ENCODE assay signal across 8 mouse cellular contexts in genomic region chr11:4946530-4946929, GRCm38 (mm10). TPM values are rescaled to one million over a fixed set of nuclear protein-coding genes. Genes with fewer than 3 reads are reported as not detected.
DNase-seq lines count a peak whose midpoint lies in the region; ATAC-seq lines count a peak whose summit lies in the region.

No protein-coding gene starts in this region.

- ATAC-seq in heart, embryonic 13.5 days (ENCODE audit: extremely low read depth, insufficient number of reproducible peaks, low FRiP score, low TSS enrichment) = no peak
- ATAC-seq in liver, embryonic 12.5 days = no peak

- peak overlapping the region; percentile 59 for H3K4me3 ChIP-seq in heart, embryonic 13.5 days
- H3K4me3 ChIP-seq in liver, embryonic 12.5 days = peak overlapping the region; percentile 57; the same call in 1 of the 2 replicates

- H3K4me1 ChIP-seq in heart, embryonic 13.5 days = peaks cover 24% of the 10 kb centered on the region
- H3K4me1 ChIP-seq in liver, embryonic 12.5 days = peaks cover 16% of the 10 kb centered on the region

- no peak overlapping the region for H3K9ac ChIP-seq in heart, embryonic 13.5 days
- no peak overlapping the region for H3K9ac ChIP-seq in liver, embryonic 12.5 days

- intact Hi-C loops in heart, postnatal 36 days (cut with DNase I) = no loop called here

- no peaks in the 10 kb centered on the region for H3K36me3 ChIP-seq in heart, embryonic 13.5 days
- no peaks in the 10 kb centered on the region for H3K36me3 ChIP-seq in liver, embryonic 12.5 days

- peaks cover 92% of the 10 kb centered on the region for H3K27me3 ChIP-seq in heart, embryonic 13.5 days (replicated peaks)
- H3K27me3 ChIP-seq in liver, embryonic 12.5 days (replicated peaks) = peaks cover 95% of the 10 kb centered on the region

- H3K4me2 ChIP-seq in heart, embryonic 13.5 days = peak overlapping the region; percentile 90
- H3K4me2 ChIP-seq in liver, embryonic 12.5 days = peak overlapping the region; percentile 82

- 47% methylated on average over 13 of the region's 13 CpGs for WGBS in heart, embryonic 13.5 days
- whole genome bisulfite sequencing in liver, embryonic 12.5 days (ENCODE audit: insufficient replicate concordance) = 46% methylated on average over 13 of the region's 13 CpGs

- no peak for DNase-seq in heart, postnatal 36 days
- DNase-seq in thymus, postnatal 10 days (ENCODE audit: low spot score in 2 of 2) = peak; percentile 3 to 4
- no peak for DNase-seq in thymus, postnatal 36 days
- no peak for DNase-seq in T-cell, adult 2 months (ENCODE audit: low spot score)
- DNase-seq in thymus, adult 18-20 months = no peak
- no peak for DNase-seq in layer of hippocampus, postnatal 14 days (ENCODE audit: low spot score in 2 of 2)

- no peaks in the 10 kb centered on the region for H3K9me3 ChIP-seq in heart, embryonic 13.5 days
- H3K9me3 ChIP-seq in liver, embryonic 12.5 days (replicated peaks) = no peaks in the 10 kb centered on the region

- no peak overlapping the region for H3K27ac ChIP-seq in heart, embryonic 13.5 days (replicated peaks)
- H3K27ac ChIP-seq in liver, embryonic 12.5 days = no peak overlapping the region

RNA-seq across cellular contexts. Expression of gene Nefh, which starts 1.3 kb away (rescaled TPM):
- 0.39 and 0.50 TPM in 2 replicates for polyA plus RNA-seq in heart, embryonic 13.5 days (2015; fragmentation: Nextera tagmentation; extraction: Ambion mirVana)
- total RNA-seq in heart, postnatal 36 days (2021) = not detected
- polyA plus RNA-seq in liver, embryonic 12.5 days (2016; fragmentation: Nextera tagmentation; extraction: Ambion mirVana) = 0.66 and 0.73 TPM in 2 replicates
- total RNA-seq in layer of hippocampus, postnatal 14 days (2021) = 10 to 100 TPM; 52.0 to 59.9 TPM

RNA-seq across cellular contexts. Expression of gene Ap1b1, which starts 40.1 kb away (rescaled TPM):
- 41.2 and 42.6 TPM in 2 replicates for polyA plus RNA-seq in heart, embryonic 13.5 days (2015; fragmentation: Nextera tagmentation; extraction: Ambion mirVana)
- total RNA-seq in heart, postnatal 36 days (2021) = 10 to 100 TPM; 47.4 to 56.0 TPM
- polyA plus RNA-seq in liver, embryonic 12.5 days (2016; fragmentation: Nextera tagmentation; extraction: Ambion mirVana) = 110 TPM in 2 replicates
- 100 to 1,000 TPM; 140 to 141 TPM for total RNA-seq in layer of hippocampus, postnatal 14 days (2021)

RNA-seq across cellular contexts. Expression of gene Thoc5, which starts 51.4 kb away (rescaled TPM):
- polyA plus RNA-seq in heart, embryonic 13.5 days (2015; fragmentation: Nextera tagmentation; extraction: Ambion mirVana) = 23.3 and 24.4 TPM in 2 replicates
- total RNA-seq in heart, postnatal 36 days (2021) = 10 to 100 TPM; 16.0 to 17.1 TPM
- 27.8 and 28.1 TPM in 2 replicates for polyA plus RNA-seq in liver, embryonic 12.5 days (2016; fragmentation: Nextera tagmentation; extraction: Ambion mirVana)
- 10 to 100 TPM; 35.5 to 40.3 TPM for total RNA-seq in layer of hippocampus, postnatal 14 days (2021)

Comparison
In these comparisons a context has a peak if more than half of its experiments do, and no peak if none do; other contexts are left out.
1. DNase-seq: peak in thymus, postnatal 10 days (2 of 2); none in heart, postnatal 36 days (0 of 2), thymus, postnatal 36 days (0 of 2), T-cell, adult 2 months (single experiment), thymus, adult 18-20 months (0 of 2) and layer of hippocampus, postnatal 14 days (0 of 2).
2. RNA of gene Nefh, which starts 1.3 kb away (total RNA-seq): 52.0 to 59.9 TPM in layer of hippocampus, postnatal 14 days; not detected in heart, postnatal 36 days; every median in the first group is over 10 times any median in the second.